Mouse (Mus musculus): Measurements from ENCODE around the gene Prps1l3.

DNA sequence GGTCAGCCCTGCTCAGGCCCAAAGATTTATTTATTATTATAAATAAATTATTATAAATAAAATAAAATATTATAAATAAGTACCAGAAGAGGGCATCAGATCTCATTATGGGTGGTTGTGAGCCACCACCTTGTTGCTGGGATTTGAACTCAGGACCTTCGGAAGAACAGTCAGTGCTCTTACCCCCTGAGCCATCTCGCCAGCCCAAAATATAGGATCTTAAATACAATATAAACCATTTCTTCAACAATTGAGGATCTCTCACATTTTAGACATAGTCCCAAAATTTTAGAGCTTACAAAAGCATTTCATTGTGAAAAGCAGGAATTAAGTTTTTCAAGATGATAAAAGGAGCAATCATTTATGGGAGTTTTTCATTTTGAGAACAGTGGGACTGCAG, 30.8 kb upstream of the Prps1l3 start:
- no peak for TF ChIP-seq CTCF (IDR thresholded peaks at IDR 0.05; ENCODE audit: extremely low read depth, insufficient read depth, low read length)
- TF ChIP-seq POLR2A (IDR thresholded peaks at IDR 0.05; ENCODE audit: extremely low read depth, insufficient read depth, low read length) = no peak

All from cortical plate, adult 2 months (tissue).